Mouse (Mus musculus): Measurements from ENCODE around the gene D17Wsu92e. TPM values are rescaled to one million over a fixed set of nuclear protein-coding genes. Genes with fewer than 3 reads are reported as not detected.

Gene D17Wsu92e
- polyA plus RNA-seq, 1 experiment from 2014 or later = 11.7 TPM

GRCm38 (mm10) chr17:27767120-27767519 lies 53.3 kb downstream of the D17Wsu92e start:
- WGBS = 86% methylated on average over 5 of the region's 5 CpGs
- H3K27me3 ChIP-seq (ENCODE audit: control insufficient read depth, insufficient read depth, low read length) = no peaks in the 10 kb centered on the region
- peaks cover 31% of the 10 kb centered on the region for H3K36me3 ChIP-seq (ENCODE audit: control insufficient read depth, insufficient read depth, low read length)
- H3K4me1 ChIP-seq (ENCODE audit: control insufficient read depth, insufficient read depth, low read length) = no peaks in the 10 kb centered on the region
- no peak overlapping the region for H3K4me2 ChIP-seq (ENCODE audit: low read length)
- ATAC-seq (ENCODE audit: low FRiP score, low TSS enrichment) = no peak
- H3K27ac ChIP-seq (replicated peaks; ENCODE audit: low read depth, low read length) = no peak overlapping the region
- no peak for DNase-seq
- no peaks in the 10 kb centered on the region for H3K9me3 ChIP-seq (ENCODE audit: control insufficient read depth, low read length)
- H3K9ac ChIP-seq (replicated peaks; ENCODE audit: low read length) = no peak overlapping the region; the same call in 1 of the 2 replicates
- no peak overlapping the region for H3K4me3 ChIP-seq (replicated peaks; ENCODE audit: low read depth, low read length)

DNA sequence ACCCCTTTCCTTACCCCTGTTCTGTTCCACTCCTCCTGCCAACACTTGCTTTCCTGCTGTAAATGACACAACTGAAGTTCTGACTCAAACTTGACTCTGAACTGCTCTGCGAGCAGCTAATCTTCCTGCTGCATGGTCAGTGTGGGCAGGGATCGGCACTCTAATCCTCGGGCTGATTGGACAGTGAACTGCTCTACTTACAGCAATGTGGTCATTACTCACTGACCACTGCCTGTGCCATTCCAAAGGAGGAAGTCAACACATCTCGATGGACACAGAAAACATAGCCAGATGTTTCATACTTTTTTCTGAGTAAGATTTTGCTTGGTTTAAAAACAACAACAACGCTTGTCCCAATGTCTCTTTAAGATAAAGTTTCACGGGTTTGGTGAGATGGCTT lies 55.4 kb downstream of the D17Wsu92e start:
- H3K36me3 ChIP-seq (ENCODE audit: control insufficient read depth, insufficient read depth, low read length) = peaks cover 26% of the 10 kb centered on the region
- no peak overlapping the region for H3K27ac ChIP-seq (replicated peaks; ENCODE audit: low read depth, low read length)
- H3K27me3 ChIP-seq (ENCODE audit: control insufficient read depth, insufficient read depth, low read length) = no peaks in the 10 kb centered on the region
- H3K9ac ChIP-seq (replicated peaks; ENCODE audit: low read length) = no peak overlapping the region
- ATAC-seq (ENCODE audit: low FRiP score, low TSS enrichment) (no peak), DNase-seq (no peak)
- 0 out of 2 replicates have a peak, but pooled peaks cover 3% of the 10 kb centered on the region for H3K4me1 ChIP-seq (ENCODE audit: control insufficient read depth, insufficient read depth, low read length)
- no peak overlapping the region for H3K4me3 ChIP-seq (replicated peaks; ENCODE audit: low read depth, low read length)
- no peak overlapping the region for H3K4me2 ChIP-seq (ENCODE audit: low read length)
- WGBS = 98% methylated on average over 6 of the region's 6 CpGs
- no peaks in the 10 kb centered on the region for H3K9me3 ChIP-seq (ENCODE audit: control insufficient read depth, low read length)

- no peak overlapping the region for H3K4me2 ChIP-seq (ENCODE audit: low read length)
- H3K4me1 ChIP-seq (ENCODE audit: control insufficient read depth, insufficient read depth, low read length) = 0 out of 2 replicates have a peak, but pooled peaks cover 3% of the 10 kb centered on the region
- H3K9me3 ChIP-seq (ENCODE audit: control insufficient read depth, low read length) = no peaks in the 10 kb centered on the region
These were observed 56.0 kb downstream of the D17Wsu92e start for GRCm38 (mm10) chr17:27764453-27764852.

DNA sequence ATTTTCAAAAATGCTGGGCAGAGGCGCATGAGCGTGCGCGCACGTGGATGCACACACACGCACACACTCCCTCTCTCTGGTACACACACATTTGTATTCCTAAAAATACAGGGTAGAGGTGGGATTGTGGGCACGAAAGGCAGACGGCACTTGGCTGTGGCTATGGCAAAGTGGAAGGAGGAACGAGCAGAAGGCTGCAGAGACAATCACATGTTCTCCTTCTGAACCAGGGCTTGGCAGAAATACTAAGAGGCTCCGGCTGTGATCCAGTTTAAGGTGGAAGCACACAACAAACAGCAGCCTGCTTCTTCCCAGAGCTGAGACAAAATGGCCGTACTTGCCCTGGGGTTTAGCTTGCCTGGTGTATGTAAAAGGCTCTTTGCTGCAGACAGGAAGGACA lies 57.6 kb downstream of the D17Wsu92e start:
- Histone ChIP-seq H3K27ac (replicated peaks; ENCODE audit: low read depth, low read length) (no peak overlapping the region), H3K4me2 (ENCODE audit: low read length) (no peak overlapping the region), H3K36me3 (ENCODE audit: control insufficient read depth, insufficient read depth, low read length) (peaks cover 26% of the 10 kb centered on the region), H3K27me3 (ENCODE audit: control insufficient read depth, insufficient read depth, low read length) (no peaks in the 10 kb centered on the region), H3K9ac (replicated peaks; ENCODE audit: low read length) (no peak overlapping the region), H3K9me3 (ENCODE audit: control insufficient read depth, low read length) (no peaks in the 10 kb centered on the region), H3K4me1 (ENCODE audit: control insufficient read depth, insufficient read depth, low read length) (0 out of 2 replicates have a peak, but pooled peaks cover 3% of the 10 kb centered on the region), H3K4me3 (replicated peaks; ENCODE audit: low read depth, low read length) (no peak overlapping the region)
- WGBS = 93% methylated on average over 11 of the region's 11 CpGs
- ATAC-seq (ENCODE audit: low FRiP score, low TSS enrichment) = no peak
- no peak for DNase-seq

More at GRCm38 (mm10) chr17:27764453-27764852, 56.0 kb downstream of the D17Wsu92e start:
- 91% methylated on average over 2 of the region's 2 CpGs for WGBS
- Histone ChIP-seq H3K36me3 (ENCODE audit: control insufficient read depth, insufficient read depth, low read length) (peaks cover 26% of the 10 kb centered on the region), H3K27me3 (ENCODE audit: control insufficient read depth, insufficient read depth, low read length) (no peaks in the 10 kb centered on the region), H3K27ac (replicated peaks; ENCODE audit: low read depth, low read length) (no peak overlapping the region), H3K4me3 (replicated peaks; ENCODE audit: low read depth, low read length) (no peak overlapping the region), H3K9ac (replicated peaks; ENCODE audit: low read length) (no peak overlapping the region)
- no peak for DNase-seq
- no peak for ATAC-seq (ENCODE audit: low FRiP score, low TSS enrichment)

GRCm38 (mm10) chr17:27761639-27762336 lies 58.7 kb downstream of the D17Wsu92e start:
- Histone ChIP-seq H3K4me2 (ENCODE audit: low read length) (no peak overlapping the region), H3K27me3 (ENCODE audit: control insufficient read depth, insufficient read depth, low read length) (no peaks in the 10 kb centered on the region), H3K4me3 (replicated peaks; ENCODE audit: low read depth, low read length) (no peak overlapping the region), H3K9me3 (ENCODE audit: control insufficient read depth, low read length) (no peaks in the 10 kb centered on the region), H3K36me3 (ENCODE audit: control insufficient read depth, insufficient read depth, low read length) (peaks cover 16% of the 10 kb centered on the region), H3K9ac (replicated peaks; ENCODE audit: low read length) (0 out of 2 replicates have a peak overlapping the region, but pooled peaks have one; percentile 12), H3K4me1 (ENCODE audit: control insufficient read depth, insufficient read depth, low read length) (0 out of 2 replicates have a peak, but pooled peaks cover 3% of the 10 kb centered on the region), H3K27ac (replicated peaks; ENCODE audit: low read depth, low read length) (no peak overlapping the region)
- ATAC-seq (ENCODE audit: low FRiP score, low TSS enrichment) = peak; percentile 37; the same call in 1 of the 2 replicates
- DNase-seq = peak; percentile 87
- 31% methylated on average over 9 of the region's 9 CpGs for WGBS

DNA sequence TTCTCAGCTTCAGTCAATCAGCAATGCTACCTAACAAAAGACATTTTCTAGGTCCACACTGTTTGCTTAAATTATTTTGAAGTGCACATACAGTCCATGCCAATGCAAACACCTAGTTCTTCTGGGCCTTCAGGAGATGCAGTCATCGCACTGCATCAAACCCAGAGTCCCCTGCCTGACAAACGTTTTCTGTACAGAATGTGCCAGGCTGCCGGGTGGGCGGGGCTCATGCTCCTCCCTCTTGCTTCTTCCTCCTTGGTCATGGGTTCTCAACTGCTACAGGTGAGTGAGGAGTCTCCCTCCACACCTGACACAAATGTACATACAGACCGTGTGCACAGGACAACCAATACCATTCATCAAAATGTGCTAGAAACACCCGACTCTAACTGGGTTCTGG lies 60.3 kb downstream of the D17Wsu92e start:
- Histone ChIP-seq H3K9ac (replicated peaks; ENCODE audit: low read length) (no peak overlapping the region), H3K27ac (replicated peaks; ENCODE audit: low read depth, low read length) (peak overlapping the region; percentile 41; the same call in 1 of the 2 replicates), H3K4me3 (replicated peaks; ENCODE audit: low read depth, low read length) (no peak overlapping the region), H3K27me3 (ENCODE audit: control insufficient read depth, insufficient read depth, low read length) (no peaks in the 10 kb centered on the region), H3K4me1 (ENCODE audit: control insufficient read depth, insufficient read depth, low read length) (0 out of 2 replicates have a peak, but pooled peaks cover 3% of the 10 kb centered on the region), H3K36me3 (ENCODE audit: control insufficient read depth, insufficient read depth, low read length) (peaks cover 7% of the 10 kb centered on the region; the same call in 1 of the 2 replicates), H3K4me2 (ENCODE audit: low read length) (no peak overlapping the region), H3K9me3 (ENCODE audit: control insufficient read depth, low read length) (no peaks in the 10 kb centered on the region)
- ATAC-seq (ENCODE audit: low FRiP score, low TSS enrichment) (no peak), DNase-seq (no peak)
- 74% methylated on average over 6 of the region's 6 CpGs for WGBS

DNA sequence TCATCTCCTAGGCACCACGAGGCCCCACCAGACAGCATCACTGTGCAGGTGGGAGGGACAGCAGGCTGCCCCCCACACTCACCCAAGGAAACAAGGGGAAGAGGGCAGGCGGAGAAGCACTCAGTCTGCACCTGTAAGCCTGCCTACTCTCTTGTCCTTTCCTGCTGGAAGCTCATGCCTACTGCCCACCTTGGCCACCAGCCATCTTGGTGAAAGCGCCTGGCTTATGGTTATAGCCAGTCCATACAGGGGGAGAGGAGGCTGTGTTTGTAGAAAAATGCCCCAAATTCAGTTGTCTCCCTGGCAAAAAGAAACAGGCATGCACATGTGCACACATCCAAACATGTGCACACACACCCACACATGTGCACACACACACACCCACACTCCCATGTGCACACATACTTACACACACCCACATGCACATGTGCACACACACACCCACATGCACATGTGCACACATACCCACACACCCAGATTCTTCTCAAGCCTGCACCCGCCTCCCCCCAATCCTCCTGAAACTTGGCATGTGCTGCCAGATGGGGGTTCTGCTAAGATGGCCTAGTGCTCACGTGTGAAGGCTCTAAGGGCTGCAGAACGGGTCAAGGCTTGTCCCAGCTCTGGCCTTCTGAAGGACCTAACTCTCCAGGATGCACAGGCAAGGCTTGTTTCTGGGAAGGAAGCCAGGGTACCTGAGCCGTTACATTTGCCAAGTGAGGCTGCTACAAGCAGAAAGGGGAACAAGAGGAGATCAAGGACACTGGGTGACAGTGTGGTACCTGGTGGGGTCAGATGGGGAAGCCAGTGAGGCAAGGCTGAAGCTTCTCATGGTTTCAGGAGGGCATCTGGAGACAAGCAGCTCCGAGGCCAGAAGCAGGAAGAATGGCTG lies 68.9 kb downstream of the D17Wsu92e start:
- H3K9ac ChIP-seq (replicated peaks; ENCODE audit: low read length) = no peak overlapping the region
- 98% methylated on average over 8 of the region's 8 CpGs for WGBS
- DNase-seq (no peak), ATAC-seq (ENCODE audit: low FRiP score, low TSS enrichment) (no peak)
- no peaks in the 10 kb centered on the region for H3K27me3 ChIP-seq (ENCODE audit: control insufficient read depth, insufficient read depth, low read length)
- H3K9me3 ChIP-seq (ENCODE audit: control insufficient read depth, low read length) = no peaks in the 10 kb centered on the region
- no peak overlapping the region for H3K27ac ChIP-seq (replicated peaks; ENCODE audit: low read depth, low read length)
- H3K4me3 ChIP-seq (replicated peaks; ENCODE audit: low read depth, low read length) = no peak overlapping the region
- no peaks in the 10 kb centered on the region for H3K4me1 ChIP-seq (ENCODE audit: control insufficient read depth, insufficient read depth, low read length)
- H3K36me3 ChIP-seq (ENCODE audit: control insufficient read depth, insufficient read depth, low read length) = 0 out of 2 replicates have a peak, but pooled peaks cover 11% of the 10 kb centered on the region
- H3K4me2 ChIP-seq (ENCODE audit: low read length) = no peak overlapping the region

DNA sequence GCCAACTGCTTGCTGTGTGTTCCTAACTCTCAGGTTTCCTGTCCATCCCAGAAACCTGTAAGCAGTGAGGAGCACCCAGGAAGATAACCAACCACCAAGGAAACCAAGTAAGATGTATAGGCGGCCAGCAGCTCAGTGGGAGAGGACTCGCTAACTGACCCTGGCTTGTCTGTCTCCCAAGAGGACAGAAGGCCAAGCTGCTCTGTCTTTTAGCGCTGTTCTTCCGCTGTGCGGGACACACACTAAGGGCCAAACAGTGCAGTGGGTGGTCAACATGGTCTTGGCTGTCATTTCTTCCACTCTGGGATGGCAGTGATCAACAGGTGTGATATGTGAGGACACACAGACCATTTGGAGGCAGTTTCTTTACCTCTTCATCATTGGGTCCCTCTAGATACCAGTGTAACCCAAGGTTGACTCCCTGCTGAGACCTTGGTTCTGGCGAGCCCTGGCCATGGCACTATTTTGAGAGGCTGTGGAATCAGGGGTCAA lies 70.0 kb downstream of the D17Wsu92e start:
- Histone ChIP-seq H3K27me3 (ENCODE audit: control insufficient read depth, insufficient read depth, low read length) (no peaks in the 10 kb centered on the region), H3K27ac (replicated peaks; ENCODE audit: low read depth, low read length) (no peak overlapping the region), H3K4me2 (ENCODE audit: low read length) (no peak overlapping the region), H3K9ac (replicated peaks; ENCODE audit: low read length) (no peak overlapping the region), H3K9me3 (ENCODE audit: control insufficient read depth, low read length) (no peaks in the 10 kb centered on the region), H3K36me3 (ENCODE audit: control insufficient read depth, insufficient read depth, low read length) (0 out of 2 replicates have a peak, but pooled peaks cover 11% of the 10 kb centered on the region), H3K4me1 (ENCODE audit: control insufficient read depth, insufficient read depth, low read length) (no peaks in the 10 kb centered on the region), H3K4me3 (replicated peaks; ENCODE audit: low read depth, low read length) (no peak overlapping the region)
- WGBS = 90% methylated on average over 6 of the region's 6 CpGs
- DNase-seq (no peak), ATAC-seq (ENCODE audit: low FRiP score, low TSS enrichment) (no peak)
